Mouse (Mus musculus) hindbrain, embryonic 12.5 days (tissue): ENCODE results near the gene Sstr3. TPM values are rescaled to one million over a fixed set of nuclear protein-coding genes. Genes with fewer than 3 reads are reported as not detected.

ENCODE experiments used
- ATAC-seq: fragments of 200-750 bp; cut with Nextera tagmentation; 2 replicates; pipeline ENCODE4 v1.8.0; 2017; ENCODE audit warnings: moderate TSS enrichment; ENCODE audit not compliant: low FRiP score
- H3K27ac ChIP-seq: fragments of 300-500 bp; sonication (generic); 2 replicates; pipeline ENCODE4 v1.5.1; 2016; ENCODE audit warnings: mild to moderate bottlenecking
- H3K27me3 ChIP-seq: fragments of 300-500 bp; sonication (generic); 2 replicates; pipeline ENCODE4 v1.6.1; 2016; ENCODE audit warnings: mild to moderate bottlenecking
- H3K36me3 ChIP-seq: fragments of 300-500 bp; sonication (generic); 2 replicates; pipeline ENCODE4 v1.6.1; 2016; ENCODE audit warnings: mild to moderate bottlenecking
- H3K4me1 ChIP-seq: fragments of 300-500 bp; sonication (generic); 2 replicates; pipeline ENCODE4 v1.6.1; 2016
- H3K4me2 ChIP-seq: fragments of 300-500 bp; sonication (generic); replicated peaks from 2 replicates; pipeline ENCODE4 v1.6.1; 2016; ENCODE audit warnings: mild to moderate bottlenecking
- H3K4me3 ChIP-seq: fragments of 300-500 bp; sonication (generic); 2 replicates; pipeline ENCODE4 v1.5.1; 2016; ENCODE audit warnings: mild to moderate bottlenecking
- H3K9ac ChIP-seq: fragments of 300-500 bp; sonication (generic); 2 replicates; pipeline ENCODE4 v1.6.1; 2016; ENCODE audit warnings: mild to moderate bottlenecking, moderate library complexity
- H3K9me3 ChIP-seq: fragments of 300-500 bp; sonication (generic); replicated peaks from 2 replicates; pipeline ENCODE4 v1.6.1; 2016; ENCODE audit warnings: mild to moderate bottlenecking
- WGBS: fragments of 180-500 bp; shearing (Covaris S2); methylation state at CpG from one replicate; pipeline ENCODE4 v1.1.7; 2016; 5-methylcytosine and 5-hydroxymethylcytosine counted together
- polyA plus RNA-seq: library from polyadenylated mRNA; unstranded; fragments of >200 nt; fragmentation: Nextera tagmentation; extraction: Ambion mirVana; gene quantifications from 2 replicates; pipeline ENCODE4 v1.2.1, GENCODE M21; 2016

Gene Sstr3
- polyA plus RNA-seq, 1 experiment from 2014 or later = 0.09 TPM

- ATAC-seq = no peak
- WGBS = 81% methylated on average over 5 of the region's 5 CpGs
- Histone ChIP-seq H3K36me3 (no peaks in the 10 kb centered on the region), H3K4me1 (peaks cover 14% of the 10 kb centered on the region), H3K27ac (no peak overlapping the region), H3K9ac (no peak overlapping the region), H3K9me3 (no peaks in the 10 kb centered on the region), H3K27me3 (no peaks in the 10 kb centered on the region), H3K4me2 (no peak overlapping the region), H3K4me3 (no peak overlapping the region)
Observed at GRCm38 (mm10) chr15:78524163-78524562, 20.3 kb downstream of the Sstr3 start.

DNA sequence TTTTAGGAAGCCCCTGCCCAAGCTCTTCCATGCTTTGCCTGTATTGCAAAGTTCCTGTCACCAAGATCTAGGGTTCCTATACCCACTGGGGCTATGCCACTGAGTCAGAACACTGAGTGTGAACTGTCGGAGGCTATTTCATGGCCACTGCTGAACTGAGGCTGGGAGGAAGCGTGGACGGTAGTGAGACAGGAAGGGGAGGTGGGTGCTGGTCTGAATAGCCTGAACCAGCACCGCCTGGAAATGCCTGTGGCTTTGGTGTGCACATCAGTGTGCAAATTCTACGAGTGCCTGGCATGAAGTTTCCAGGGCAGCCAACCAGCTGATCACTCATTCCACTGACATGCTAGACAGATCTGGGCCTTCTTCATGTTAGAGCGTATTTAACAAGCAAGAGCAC, 22.6 kb downstream of the Sstr3 start:
- H3K4me1 ChIP-seq = peaks cover 6% of the 10 kb centered on the region
- 77% methylated on average over 6 of the region's 6 CpGs for WGBS
- no peak for ATAC-seq
- H3K4me2 ChIP-seq = no peak overlapping the region
- H3K9ac ChIP-seq = no peak overlapping the region; the same call in 1 of the 2 replicates
- no peaks in the 10 kb centered on the region for H3K27me3 ChIP-seq
- H3K4me3 ChIP-seq = no peak overlapping the region
- no peaks in the 10 kb centered on the region for H3K36me3 ChIP-seq
- no peak overlapping the region for H3K27ac ChIP-seq
- no peaks in the 10 kb centered on the region for H3K9me3 ChIP-seq

DNA sequence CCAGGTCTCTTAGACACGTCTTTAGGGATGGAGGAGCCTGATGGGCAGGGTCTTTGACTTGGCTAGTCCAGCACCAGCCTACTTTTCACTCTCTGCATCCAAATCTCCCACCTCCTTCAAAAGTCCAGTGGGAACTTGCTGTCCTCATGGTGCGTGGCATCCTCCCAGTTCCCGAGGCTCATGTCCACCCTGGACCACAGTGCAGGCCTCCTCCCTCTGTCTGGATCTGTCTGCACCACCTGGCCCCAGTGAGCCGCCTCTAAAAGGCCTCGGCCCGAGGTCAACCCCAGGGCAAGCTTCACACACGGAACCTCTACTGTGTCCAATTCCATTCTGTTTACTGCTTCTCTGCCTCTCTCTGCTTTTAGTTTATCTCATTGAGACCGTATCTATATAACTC, 23.2 kb downstream of the Sstr3 start:
- H3K4me2 ChIP-seq = no peak overlapping the region
- no peaks in the 10 kb centered on the region for H3K9me3 ChIP-seq
- no peak overlapping the region for H3K9ac ChIP-seq
- no peak for ATAC-seq
- H3K4me3 ChIP-seq = no peak overlapping the region
- 68% methylated on average over 8 of the region's 8 CpGs for WGBS
- no peaks in the 10 kb centered on the region for H3K27me3 ChIP-seq
- H3K36me3 ChIP-seq = no peaks in the 10 kb centered on the region
- H3K4me1 ChIP-seq = peaks cover 6% of the 10 kb centered on the region
- H3K27ac ChIP-seq = no peak overlapping the region

DNA sequence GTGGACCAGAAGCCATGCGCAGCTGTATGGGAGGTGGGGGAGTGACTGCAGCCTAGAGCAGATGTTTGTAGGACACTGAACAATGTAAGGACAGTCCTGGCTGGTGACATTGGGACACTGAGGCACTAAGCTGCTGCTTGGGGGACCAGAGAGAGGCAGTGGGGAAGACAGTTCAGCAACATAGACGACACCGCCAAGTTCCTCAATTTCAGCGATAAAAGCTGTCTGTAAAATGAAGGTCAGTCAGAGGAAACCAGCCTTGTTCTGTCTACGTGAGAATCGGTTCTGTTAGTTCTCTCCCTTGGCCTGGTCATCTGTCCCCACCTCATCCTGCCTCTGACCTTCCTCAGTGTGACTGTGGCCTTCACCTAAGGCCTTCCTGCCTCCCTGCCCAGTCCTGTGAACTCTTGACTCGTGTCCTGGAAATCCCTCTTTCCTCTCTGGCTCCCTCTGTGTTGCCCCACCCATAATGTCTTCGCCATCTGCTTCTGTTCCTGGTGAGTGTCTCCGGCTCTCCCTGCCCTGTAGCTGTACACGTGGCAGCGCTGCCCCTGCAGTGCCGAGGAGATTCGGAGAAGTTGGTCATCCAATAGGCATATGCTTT, 24.3 kb downstream of the Sstr3 start:
- H3K4me1 ChIP-seq = peaks cover 6% of the 10 kb centered on the region
- H3K9ac ChIP-seq = no peak overlapping the region
- H3K27me3 ChIP-seq = 0 out of 2 replicates have a peak, but pooled peaks cover 2% of the 10 kb centered on the region
- no peak for ATAC-seq
- H3K9me3 ChIP-seq = no peaks in the 10 kb centered on the region
- no peak overlapping the region for H3K4me3 ChIP-seq
- H3K36me3 ChIP-seq = no peaks in the 10 kb centered on the region
- no peak overlapping the region for H3K27ac ChIP-seq
- H3K4me2 ChIP-seq = no peak overlapping the region
- WGBS = 72% methylated on average over 13 of the region's 13 CpGs

GRCm38 (mm10) chr15:78518221-78518620, 26.3 kb downstream of the Sstr3 start:
- 67% methylated on average over 7 of the region's 7 CpGs for WGBS
- H3K27me3 ChIP-seq = 0 out of 2 replicates have a peak, but pooled peaks cover 2% of the 10 kb centered on the region
- H3K4me1 ChIP-seq = peaks cover 11% of the 10 kb centered on the region
- no peak overlapping the region for H3K4me3 ChIP-seq
- no peaks in the 10 kb centered on the region for H3K9me3 ChIP-seq
- H3K27ac ChIP-seq = no peak overlapping the region
- H3K36me3 ChIP-seq = no peaks in the 10 kb centered on the region
- no peak for ATAC-seq
- no peak overlapping the region for H3K9ac ChIP-seq
- no peak overlapping the region for H3K4me2 ChIP-seq

DNA sequence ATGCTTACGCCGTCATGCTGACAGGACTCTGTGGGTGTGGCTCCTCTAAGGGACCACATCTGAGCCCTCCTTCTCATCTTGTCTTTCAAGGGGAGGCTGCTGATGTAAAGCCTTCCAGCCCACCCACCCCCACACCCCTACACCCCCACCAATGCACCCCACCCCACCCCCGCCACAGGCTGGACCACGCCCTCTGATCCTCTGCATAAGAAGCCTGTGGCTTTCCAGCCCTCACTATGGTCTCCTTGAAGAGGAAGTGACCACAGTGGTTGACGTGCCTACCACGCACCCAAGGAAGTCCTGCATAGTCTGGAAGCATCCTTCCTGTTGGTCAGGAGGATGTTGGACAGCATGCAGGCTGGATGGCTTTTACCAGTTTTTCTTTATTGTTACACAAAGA, 28.7 kb downstream of the Sstr3 start:
- peaks cover 2% of the 10 kb centered on the region; the same call in 1 of the 2 replicates for H3K27me3 ChIP-seq
- H3K36me3 ChIP-seq = no peaks in the 10 kb centered on the region
- H3K9me3 ChIP-seq = no peaks in the 10 kb centered on the region
- no peak overlapping the region for H3K27ac ChIP-seq
- no peak overlapping the region for H3K4me2 ChIP-seq
- ATAC-seq = no peak
- 79% methylated on average over 6 of the region's 6 CpGs for WGBS
- H3K9ac ChIP-seq = no peak overlapping the region
- no peak overlapping the region for H3K4me3 ChIP-seq
- H3K4me1 ChIP-seq = peaks cover 10% of the 10 kb centered on the region

GRCm38 (mm10) chr15:78514393-78515146, 29.9 kb downstream of the Sstr3 start:
- WGBS = 33% methylated on average over 7 of the region's 7 CpGs
- ATAC-seq = no peak; the same call in 1 of the 2 replicates

DNA sequence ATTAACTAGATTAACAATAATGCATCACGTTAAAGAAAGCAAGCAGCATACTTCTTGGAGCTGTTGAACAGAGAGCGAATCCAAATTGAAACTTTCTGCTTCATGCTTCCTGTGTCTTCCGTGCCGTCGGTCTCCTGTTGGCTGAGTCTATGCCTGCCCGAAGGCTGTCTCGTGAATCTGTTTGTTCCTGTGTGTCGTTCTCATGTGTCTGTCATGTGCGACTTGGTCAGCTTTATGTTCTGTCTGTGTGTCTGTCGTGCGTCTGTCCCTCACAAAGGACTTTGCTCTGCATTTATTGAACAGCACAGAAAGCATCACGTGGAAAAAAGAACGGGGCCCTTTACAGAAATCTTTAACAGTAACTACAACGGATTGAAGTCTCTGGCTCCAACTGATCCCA, 31.5 kb downstream of the Sstr3 start:
- Histone ChIP-seq H3K27ac (no peak overlapping the region), H3K36me3 (no peaks in the 10 kb centered on the region), H3K9me3 (no peaks in the 10 kb centered on the region), H3K4me3 (no peak overlapping the region), H3K9ac (no peak overlapping the region), H3K27me3 (peaks cover 2% of the 10 kb centered on the region; the same call in 1 of the 2 replicates), H3K4me2 (no peak overlapping the region), H3K4me1 (peaks cover 13% of the 10 kb centered on the region)
- 88% methylated on average over 14 of the region's 14 CpGs for WGBS
- no peak for ATAC-seq

More at GRCm38 (mm10) chr15:78514393-78515146, 29.9 kb downstream of the Sstr3 start:
- H3K36me3 ChIP-seq = no peaks in the 10 kb centered on the region
- H3K9me3 ChIP-seq = no peaks in the 10 kb centered on the region
- H3K4me3 ChIP-seq = no peak overlapping the region
- H3K4me1 ChIP-seq = peaks cover 13% of the 10 kb centered on the region
- peaks cover 2% of the 10 kb centered on the region; the same call in 1 of the 2 replicates for H3K27me3 ChIP-seq
- no peak overlapping the region for H3K4me2 ChIP-seq
- H3K27ac ChIP-seq = no peak overlapping the region
- no peak overlapping the region for H3K9ac ChIP-seq

- 78% methylated on average over 7 of the region's 7 CpGs for WGBS
- H3K4me3 ChIP-seq = no peak overlapping the region
- peaks cover 2% of the 10 kb centered on the region; the same call in 1 of the 2 replicates for H3K27me3 ChIP-seq
- no peak overlapping the region for H3K27ac ChIP-seq
- no peak for ATAC-seq
- no peak overlapping the region for H3K9ac ChIP-seq
- no peak overlapping the region for H3K4me2 ChIP-seq
- no peaks in the 10 kb centered on the region for H3K9me3 ChIP-seq
- no peaks in the 10 kb centered on the region for H3K36me3 ChIP-seq
- H3K4me1 ChIP-seq = peaks cover 13% of the 10 kb centered on the region
Observed at GRCm38 (mm10) chr15:78511951-78512350, 32.5 kb downstream of the Sstr3 start.

DNA sequence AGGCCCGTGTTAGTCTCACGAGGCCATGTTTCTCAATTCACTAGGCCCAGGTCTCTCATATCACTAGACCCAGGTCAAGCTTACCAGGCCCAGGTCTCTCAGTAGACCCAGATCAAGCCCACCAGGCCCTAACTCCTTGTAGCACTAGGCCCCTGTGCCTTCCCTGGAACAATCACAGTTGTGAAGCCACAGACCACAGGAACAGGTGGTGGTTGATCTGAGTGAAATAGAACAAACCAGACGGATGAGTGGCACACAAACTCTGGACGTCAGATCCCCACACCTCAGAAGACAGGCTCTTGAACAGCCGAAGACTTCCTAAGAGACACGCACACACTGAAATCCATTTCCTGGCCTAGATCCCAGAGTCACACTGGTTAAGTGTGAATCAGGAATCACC, 33.7 kb downstream of the Sstr3 start:
- no peak for ATAC-seq
- no peak overlapping the region for H3K4me2 ChIP-seq
- H3K9me3 ChIP-seq = no peaks in the 10 kb centered on the region
- no peak overlapping the region for H3K4me3 ChIP-seq
- no peak overlapping the region for H3K27ac ChIP-seq
- no peak overlapping the region for H3K9ac ChIP-seq
- H3K4me1 ChIP-seq = peaks cover 13% of the 10 kb centered on the region
- 89% methylated on average over 6 of the region's 6 CpGs for WGBS
- H3K27me3 ChIP-seq = no peaks in the 10 kb centered on the region; the same call in 1 of the 2 replicates
- no peaks in the 10 kb centered on the region for H3K36me3 ChIP-seq

DNA sequence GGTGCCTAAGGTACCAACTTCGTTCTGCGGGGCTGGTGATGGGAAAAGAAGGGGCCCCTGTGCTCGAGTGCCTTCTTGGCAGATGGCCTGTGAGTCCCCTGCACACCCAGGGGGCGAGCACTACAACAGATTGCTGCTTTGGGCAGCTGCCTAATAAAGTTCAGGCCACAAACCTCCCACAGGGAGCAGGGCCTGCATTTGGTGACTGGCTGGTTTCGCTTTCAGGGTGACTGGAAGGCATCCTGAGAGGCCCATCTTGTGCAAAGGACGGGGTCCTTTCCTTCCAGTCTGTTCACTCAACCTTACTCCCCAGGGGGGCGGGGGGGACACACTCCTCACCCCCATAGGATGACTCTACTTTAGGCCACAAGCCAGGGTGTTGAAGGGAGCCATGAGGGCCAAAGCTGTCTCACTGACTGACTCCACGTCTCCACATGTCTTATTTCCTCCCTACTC, 34.3 kb downstream of the Sstr3 start:
- Histone ChIP-seq H3K27me3 (no peaks in the 10 kb centered on the region; the same call in 1 of the 2 replicates), H3K27ac (no peak overlapping the region), H3K4me1 (peaks cover 13% of the 10 kb centered on the region), H3K9me3 (0 out of 2 replicates have a peak, but pooled peaks cover under 1% of the 10 kb centered on the region), H3K9ac (no peak overlapping the region), H3K36me3 (no peaks in the 10 kb centered on the region), H3K4me3 (no peak overlapping the region), H3K4me2 (no peak overlapping the region)
- 60% methylated on average over 8 of the region's 8 CpGs for WGBS
- no peak for ATAC-seq

- Histone ChIP-seq H3K9me3 (0 out of 2 replicates have a peak, but pooled peaks cover 8% of the 10 kb centered on the region), H3K36me3 (no peaks in the 10 kb centered on the region), H3K4me1 (peaks cover 8% of the 10 kb centered on the region), H3K27me3 (no peaks in the 10 kb centered on the region; the same call in 1 of the 2 replicates), H3K4me2 (no peak overlapping the region), H3K9ac (no peak overlapping the region), H3K27ac (no peak overlapping the region), H3K4me3 (no peak overlapping the region)
- 44% methylated on average over 12 of the region's 12 CpGs for WGBS
- ATAC-seq = no peak
Observed at GRCm38 (mm10) chr15:78509297-78509899, 35.1 kb downstream of the Sstr3 start.
